Mouse (Mus musculus) embryo, embryonic 11 days (tissue): ENCODE data around the gene Dhcr24.
A peak's percentile ranks its signal among the peaks of the same experiment; 100 is the strongest.

Experiments
- DNase-seq: peaks from one replicate; pipeline ENCODE4 v3.0.0-alpha.2; 2015

The Dhcr24 gene

GRCm38 (mm10) chr4:106562006-106562405 is 1.2 kb downstream of the Dhcr24 start:
- no peak for DNase-seq

- peak; percentile 54 for DNase-seq
Measured at GRCm38 (mm10) chr4:106562837-106563790, 2.3 kb downstream of the Dhcr24 start.

- no peak for DNase-seq
Measured at GRCm38 (mm10) chr4:106564161-106564560, 3.3 kb downstream of the Dhcr24 start.

GRCm38 (mm10) chr4:106569680-106570079 is 8.8 kb downstream of the Dhcr24 start:
- DNase-seq: no peak

- no peak for DNase-seq
Measured at GRCm38 (mm10) chr4:106571081-106571724, 10.4 kb downstream of the Dhcr24 start.

GRCm38 (mm10) chr4:106575022-106575421 is 14.2 kb downstream of the Dhcr24 start:
- DNase-seq: no peak

- DNase-seq: no peak
Measured at GRCm38 (mm10) chr4:106577511-106577910, 16.7 kb downstream of the Dhcr24 start.

GRCm38 (mm10) chr4:106581176-106581864 is 20.5 kb downstream of the Dhcr24 start:
- no peak for DNase-seq

GRCm38 (mm10) chr4:106581865-106582204 is 21.0 kb downstream of the Dhcr24 start:
- DNase-seq: no peak

GRCm38 (mm10) chr4:106582428-106583153 is 21.8 kb downstream of the Dhcr24 start:
- no peak for DNase-seq

- no peak for DNase-seq
Measured at GRCm38 (mm10) chr4:106584665-106585064, 23.8 kb downstream of the Dhcr24 start.

GRCm38 (mm10) chr4:106587075-106587474 is 26.2 kb downstream of the Dhcr24 start:
- DNase-seq: no peak

GRCm38 (mm10) chr4:106590142-106590541 is 29.3 kb downstream of the Dhcr24 start:
- DNase-seq: no peak

GRCm38 (mm10) chr4:106590871-106591270 is 30.0 kb downstream of the Dhcr24 start:
- no peak for DNase-seq

GRCm38 (mm10) chr4:106593636-106594035 is 32.8 kb downstream of the Dhcr24 start:
- no peak for DNase-seq

- DNase-seq: no peak
Measured at GRCm38 (mm10) chr4:106596200-106596599, 35.4 kb downstream of the Dhcr24 start.

GRCm38 (mm10) chr4:106597055-106597454 is 36.2 kb downstream of the Dhcr24 start:
- DNase-seq: no peak

- no peak for DNase-seq
Measured at GRCm38 (mm10) chr4:106597741-106598140, 36.9 kb downstream of the Dhcr24 start.

GRCm38 (mm10) chr4:106599415-106599814 is 38.6 kb downstream of the Dhcr24 start:
- DNase-seq: no peak

GRCm38 (mm10) chr4:106600770-106601169 is 39.9 kb downstream of the Dhcr24 start:
- DNase-seq: no peak

GRCm38 (mm10) chr4:106606639-106607554 is 46.1 kb downstream of the Dhcr24 start:
- DNase-seq: peak; percentile 69

- no peak for DNase-seq
Measured at GRCm38 (mm10) chr4:106607905-106608304, 47.1 kb downstream of the Dhcr24 start.
